Mouse (Mus musculus): ENCODE measurements around the gene Bmp6.
A peak's percentile ranks its signal among the peaks of the same experiment; 100 is the strongest.

The Bmp6 gene

DNA sequence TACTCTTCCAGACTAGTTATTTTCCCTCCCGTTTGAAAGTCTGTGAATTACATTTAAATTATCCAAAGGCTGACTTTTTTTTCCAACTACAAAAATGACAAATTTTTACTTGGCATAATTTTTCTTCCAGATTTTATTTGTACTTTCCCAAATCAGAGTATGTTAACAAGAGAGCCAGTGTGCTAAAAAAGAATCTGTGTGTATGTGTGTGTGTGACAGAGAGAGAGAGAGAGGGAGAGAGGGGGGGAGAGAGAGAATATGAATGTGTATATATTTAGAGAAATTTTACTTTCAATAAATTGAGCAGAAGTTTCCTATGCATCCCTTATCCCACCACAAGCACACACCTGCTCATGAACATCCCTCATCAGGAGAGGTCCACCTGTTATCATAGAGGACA is 9.4 kb downstream of the Bmp6 start:
- DNase-seq (ENCODE audit: low read depth), result no peak

- DNase-seq (ENCODE audit: low read depth), result no peak
Measured at GRCm38 (mm10) chr13:38359045-38359444, 14.1 kb downstream of the Bmp6 start.

- DNase-seq (ENCODE audit: low read depth), result no peak
Measured at GRCm38 (mm10) chr13:38362751-38363150, 17.8 kb downstream of the Bmp6 start.

GRCm38 (mm10) chr13:38363869-38364268 is 19.0 kb downstream of the Bmp6 start:
- no peak for DNase-seq (ENCODE audit: low read depth)

- no peak for DNase-seq (ENCODE audit: low read depth)
Measured at GRCm38 (mm10) chr13:38369624-38370023, 24.7 kb downstream of the Bmp6 start.

DNA sequence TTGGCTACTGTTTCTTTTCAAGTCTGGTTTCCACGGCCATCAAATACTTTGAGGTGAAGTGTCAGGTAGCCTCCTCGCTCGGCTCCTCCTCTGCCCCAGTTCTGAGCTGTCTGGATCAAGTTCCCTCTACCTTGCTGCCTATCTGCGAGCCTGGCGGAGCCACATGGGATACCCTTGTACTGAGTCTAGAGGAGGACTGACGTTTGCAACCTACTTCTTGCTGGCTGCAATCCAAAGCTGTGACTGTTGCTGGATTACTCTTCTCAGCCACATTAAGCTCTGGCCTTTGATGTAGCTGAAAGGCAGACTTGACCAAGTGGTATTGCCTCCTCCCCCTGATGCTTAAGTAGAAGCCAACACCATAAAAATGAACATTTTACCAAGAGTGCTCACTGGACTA is 31.2 kb downstream of the Bmp6 start:
- DNase-seq (ENCODE audit: low read depth), result no peak

DNA sequence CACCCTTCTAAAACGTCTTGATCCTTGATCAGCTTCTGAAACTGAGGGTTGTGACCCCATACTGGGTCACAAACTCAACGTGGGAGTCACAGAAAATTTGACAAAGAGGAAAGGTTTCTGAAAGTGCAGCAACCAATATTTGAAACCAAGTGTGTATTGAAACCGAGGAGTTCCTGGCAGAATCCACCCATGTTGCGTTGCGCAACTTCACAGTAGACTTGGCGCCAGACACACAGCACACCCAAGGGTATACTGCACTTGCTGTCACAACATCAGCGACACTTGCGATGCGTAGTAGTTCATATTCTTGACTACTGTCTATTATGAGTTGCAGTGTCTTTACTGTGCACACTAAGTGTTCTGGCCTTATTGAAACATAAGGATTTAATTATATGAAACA is 32.4 kb downstream of the Bmp6 start:
- DNase-seq (ENCODE audit: low read depth), result peak; percentile 29

GRCm38 (mm10) chr13:38379806-38380205 is 34.9 kb downstream of the Bmp6 start:
- no peak for DNase-seq (ENCODE audit: low read depth)

DNA sequence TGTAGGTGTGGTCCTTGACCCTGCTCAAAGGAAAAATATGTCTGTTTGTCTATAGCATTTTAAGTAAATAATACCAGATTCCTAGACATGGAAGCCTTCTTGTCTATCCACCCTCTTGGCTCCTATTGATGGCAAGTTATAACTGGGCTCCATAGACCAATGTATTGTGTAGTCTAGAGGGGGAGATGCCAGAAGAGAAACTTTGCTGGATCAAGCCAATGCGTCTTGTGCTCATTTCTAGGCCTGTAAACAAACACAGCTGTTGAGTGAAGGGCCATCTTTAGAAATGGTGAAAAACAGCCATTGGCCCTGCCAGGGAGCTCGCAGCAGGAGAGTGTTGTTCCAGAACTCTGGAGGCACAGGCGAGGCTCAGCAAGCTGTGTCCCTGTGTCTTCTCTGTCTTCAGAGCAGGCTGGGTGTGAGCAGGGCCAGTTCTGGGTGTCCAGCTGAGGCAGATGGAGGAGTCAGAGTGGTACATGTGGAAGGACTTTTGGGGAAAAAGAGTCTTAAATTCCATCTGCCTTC is 41.2 kb downstream of the Bmp6 start:
- DNase-seq (ENCODE audit: low read depth), result no peak

GRCm38 (mm10) chr13:38387453-38388040 is 42.6 kb downstream of the Bmp6 start:
- DNase-seq (ENCODE audit: low read depth), result no peak

DNA sequence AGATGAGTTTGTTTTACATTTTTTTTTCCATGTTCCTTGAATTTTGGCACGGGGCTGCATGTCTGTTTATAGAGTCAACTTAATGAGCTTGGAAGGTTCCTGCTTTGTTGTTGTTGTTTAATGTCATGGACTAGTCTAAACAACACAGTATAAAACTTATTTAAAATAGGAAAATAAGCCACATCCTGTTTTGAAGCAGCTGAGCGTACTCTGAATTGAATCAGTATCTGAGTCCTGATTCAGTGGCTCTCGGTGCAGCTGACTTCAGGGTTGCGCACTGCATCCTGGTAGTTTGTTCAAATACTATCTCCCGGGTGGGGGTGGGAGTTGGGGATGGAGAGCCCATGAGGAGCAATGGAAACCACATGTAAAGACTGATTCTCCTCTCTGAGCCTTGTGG is 48.5 kb downstream of the Bmp6 start:
- no peak for DNase-seq (ENCODE audit: low read depth)

GRCm38 (mm10) chr13:38395026-38395425 is 50.1 kb downstream of the Bmp6 start:
- no peak for DNase-seq (ENCODE audit: low read depth)

GRCm38 (mm10) chr13:38397007-38397545 is 52.2 kb downstream of the Bmp6 start:
- DNase-seq (ENCODE audit: low read depth), result peak; percentile 28

- peak; percentile 64 for DNase-seq (ENCODE audit: low read depth)
Measured at GRCm38 (mm10) chr13:38398658-38399057, 53.8 kb downstream of the Bmp6 start.

GRCm38 (mm10) chr13:38400662-38401061 is 55.8 kb downstream of the Bmp6 start:
- DNase-seq (ENCODE audit: low read depth), result no peak

GRCm38 (mm10) chr13:38407611-38408315 is 62.9 kb downstream of the Bmp6 start:
- DNase-seq (ENCODE audit: low read depth), result no peak

DNA sequence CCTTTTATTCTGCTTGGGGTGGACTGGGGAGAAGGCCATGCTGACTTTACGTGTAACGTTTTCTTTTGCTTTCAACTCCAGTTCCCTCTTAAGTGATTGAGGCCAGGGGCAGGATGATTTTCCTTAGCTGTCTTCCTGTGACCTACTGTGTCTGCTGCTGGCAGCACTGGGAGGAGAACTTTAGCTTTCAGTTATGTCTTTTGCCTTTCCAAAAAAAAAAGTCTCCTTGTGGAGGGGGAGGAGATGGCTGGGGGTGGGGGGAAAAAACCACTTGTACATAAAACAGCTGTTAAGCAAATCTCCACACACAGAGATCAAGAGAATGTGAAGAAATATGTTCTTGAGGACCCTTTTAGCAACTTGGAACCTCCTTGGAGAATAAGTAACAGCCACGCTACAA is 63.7 kb downstream of the Bmp6 start:
- DNase-seq (ENCODE audit: low read depth), result no peak

DNA sequence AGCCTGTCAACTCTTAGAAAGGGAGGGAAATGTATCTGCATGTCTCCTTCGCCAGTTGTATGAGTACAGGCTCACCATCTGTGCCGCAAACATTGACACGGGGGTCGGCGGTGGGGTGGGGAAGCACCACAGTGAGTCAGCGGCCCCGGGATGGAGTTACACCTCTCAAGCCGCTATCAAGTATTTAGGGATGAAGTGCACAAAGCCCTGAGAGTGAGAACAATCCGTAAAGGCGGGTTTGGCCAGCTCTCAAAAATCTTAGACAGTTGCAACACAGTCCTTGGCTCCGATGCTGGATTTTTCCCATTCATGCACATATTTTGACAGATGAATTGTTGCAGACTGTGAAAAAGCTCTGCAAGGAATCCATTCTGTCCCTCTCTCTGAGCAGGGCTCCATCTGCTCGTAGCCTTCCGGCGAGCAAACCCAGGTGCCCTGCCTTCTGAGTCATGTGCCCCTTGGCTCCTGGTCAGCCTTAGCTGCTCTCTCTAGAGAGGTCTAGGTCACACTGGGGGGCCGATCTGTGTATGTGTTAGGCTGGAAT is 65.5 kb downstream of the Bmp6 start:
- peak; percentile 95 for DNase-seq (ENCODE audit: low read depth)

GRCm38 (mm10) chr13:38419781-38420180 is 74.9 kb downstream of the Bmp6 start:
- DNase-seq (ENCODE audit: low read depth), result no peak

GRCm38 (mm10) chr13:38422491-38422890 is 77.6 kb downstream of the Bmp6 start:
- peak; percentile 34 for DNase-seq (ENCODE audit: low read depth)

DNA sequence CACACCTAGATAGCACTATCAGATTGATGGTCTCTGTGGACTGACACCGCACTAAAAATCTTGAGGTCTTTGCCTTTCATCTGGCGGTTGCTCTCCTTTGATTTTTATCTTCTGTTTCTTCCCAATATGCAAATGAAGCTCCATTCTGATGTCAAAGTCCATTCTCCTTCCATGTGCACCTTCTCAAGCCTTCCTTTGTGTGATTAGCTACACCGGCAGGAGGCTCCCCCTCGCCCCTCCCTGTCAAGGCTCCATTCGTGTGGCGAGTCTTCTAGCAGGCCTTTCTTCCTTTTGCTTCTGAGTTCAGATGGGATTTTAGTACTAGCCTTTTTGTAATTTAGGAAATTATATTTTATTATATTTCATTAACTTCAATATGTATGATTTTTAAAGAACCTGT is 80.4 kb downstream of the Bmp6 start:
- no peak for DNase-seq (ENCODE audit: low read depth)

GRCm38 (mm10) chr13:38429671-38430070 is 84.8 kb downstream of the Bmp6 start:
- no peak for DNase-seq (ENCODE audit: low read depth)

- DNase-seq (ENCODE audit: low read depth), result no peak
Measured at GRCm38 (mm10) chr13:38430075-38430474, 85.2 kb downstream of the Bmp6 start.

Data from NIH3T3 (cell line).